Mouse (Mus musculus) neural tube, embryonic 11.5 days (tissue): ENCODE results near the gene M1ap. TPM values are rescaled to one million over a fixed set of nuclear protein-coding genes. Genes with fewer than 3 reads are reported as not detected.

ENCODE experiments used
- ATAC-seq: fragments of 200-750 bp; cut with Nextera tagmentation; 2 replicates; pipeline ENCODE4 v1.8.0; 2017; ENCODE audit warnings: moderate number of reproducible peaks, mild to moderate bottlenecking, moderate TSS enrichment, moderate library complexity; ENCODE audit not compliant: insufficient read depth, low FRiP score, low TSS enrichment
- DNase-seq: peaks from one replicate; pipeline ENCODE4 v3.0.0-alpha.2; 2015; ENCODE audit warnings: low spot score
- H3K27ac ChIP-seq: fragments of 300-500 bp; sonication (generic); 2 replicates; pipeline ENCODE4 v1.5.1; 2014; ENCODE audit warnings: low read depth, mild to moderate bottlenecking, low read length
- H3K27me3 ChIP-seq: fragments of 300-500 bp; sonication (generic); 2 replicates; pipeline ENCODE4 v1.6.1; 2014; ENCODE audit warnings: mild to moderate bottlenecking, low read length, mixed read lengths; ENCODE audit not compliant: control insufficient read depth, insufficient read depth
- H3K36me3 ChIP-seq: fragments of 300-500 bp; sonication (generic); 2 replicates; pipeline ENCODE4 v1.6.1; 2014; ENCODE audit warnings: mild to moderate bottlenecking, low read length, moderate library complexity, mixed read lengths; ENCODE audit not compliant: control insufficient read depth, insufficient read depth
- H3K4me1 ChIP-seq: fragments of 300-500 bp; sonication (generic); 2 replicates; pipeline ENCODE4 v1.6.1; 2014; ENCODE audit warnings: low read length, mixed read lengths; ENCODE audit not compliant: control insufficient read depth, insufficient read depth
- H3K4me2 ChIP-seq: fragments of 300-500 bp; sonication (generic); 2 replicates; pipeline ENCODE4 v1.6.1; 2014; ENCODE audit warnings: low read depth, mild to moderate bottlenecking, moderate library complexity
- H3K4me3 ChIP-seq: fragments of 300-500 bp; sonication (generic); 2 replicates; pipeline ENCODE4 v1.5.1; 2014; ENCODE audit warnings: low read depth, low read length
- H3K9ac ChIP-seq: fragments of 300-500 bp; sonication (generic); 2 replicates; pipeline ENCODE4 v1.6.1; 2014; ENCODE audit warnings: mild to moderate bottlenecking, low read length
- H3K9me3 ChIP-seq: fragments of 300-500 bp; sonication (generic); 2 replicates; pipeline ENCODE4 v1.6.1; 2016; ENCODE audit warnings: low read length; ENCODE audit not compliant: control insufficient read depth
- WGBS: fragments of 180-500 bp; shearing (Covaris S2); extraction: QIAGEN DNeasy Blood & Tissue Kit; methylation state at CpG from one replicate; pipeline ENCODE4 v1.1.7; 2014; 5-methylcytosine and 5-hydroxymethylcytosine counted together
- polyA plus RNA-seq: library from polyadenylated mRNA; unstranded; fragments of >200 nt; fragmentation: Nextera tagmentation; extraction: Ambion mirVana; gene quantifications from 2 replicates; pipeline ENCODE4 v1.2.1, GENCODE M21; 2014

M1ap gene
- 0.26 TPM in 1 of 2 replicates, not detected in the other for polyA plus RNA-seq

DNA sequence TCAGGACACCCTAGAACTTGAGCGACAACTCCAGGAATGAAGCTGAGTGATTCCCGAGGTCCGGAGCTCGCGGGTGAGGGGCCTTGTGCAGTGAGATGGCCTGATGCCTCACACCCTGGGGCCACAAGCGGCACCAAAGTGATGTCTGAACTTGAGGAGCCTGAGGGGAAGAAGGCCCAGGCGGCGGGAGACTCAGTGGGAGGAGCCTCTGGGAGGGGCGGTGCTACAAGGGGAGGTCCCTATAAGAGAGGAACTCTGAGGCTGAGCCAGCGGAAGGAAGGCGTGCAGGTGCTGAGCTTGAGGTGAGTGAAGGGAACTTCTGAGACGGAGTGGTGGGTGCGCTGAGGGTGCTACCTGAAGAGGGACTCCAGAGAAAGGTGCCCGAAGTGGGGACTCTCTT, at the start of gene M1ap:
M1ap (plus strand) TSS at position 252 of the 400 bp plus-strand sequence.
- H3K36me3 ChIP-seq, result no peaks in the 10 kb centered on the region
- H3K9me3 ChIP-seq, result no peaks in the 10 kb centered on the region
- WGBS, result 70% methylated on average over 14 of the region's 14 CpGs
- ATAC-seq, result no peak
- H3K27ac ChIP-seq, result no peak within 1 kb of the TSS
- no peak within 1 kb of the TSS for H3K4me2 ChIP-seq
- H3K9ac ChIP-seq, result no peak within 1 kb of the TSS
- H3K4me1 ChIP-seq, result no peaks in the 10 kb centered on the region
- no peak for DNase-seq
- no peak within 1 kb of the TSS for H3K4me3 ChIP-seq
- H3K27me3 ChIP-seq, result no peaks in the 10 kb centered on the region

DNA sequence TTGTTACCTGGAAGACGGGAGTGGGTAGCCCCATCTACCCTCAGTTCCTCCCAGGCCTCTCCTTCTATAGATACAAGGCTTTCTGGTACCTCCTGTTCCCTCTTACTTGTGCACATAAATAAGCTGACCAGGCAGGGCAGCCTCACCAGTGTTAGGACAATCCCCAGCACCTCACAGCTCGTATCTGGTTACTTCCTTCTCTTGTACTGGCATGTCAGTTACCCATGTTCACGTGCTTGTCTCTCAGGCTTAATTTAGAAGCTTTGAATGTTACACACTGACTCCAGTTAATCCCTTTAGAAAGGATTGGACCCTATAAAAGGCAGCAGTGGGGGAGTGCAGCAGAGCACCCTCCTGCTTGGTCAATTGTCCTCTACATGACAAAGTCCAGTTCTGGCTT, 49.4 kb upstream of the M1ap start:
- ATAC-seq, result no peak
- no peak overlapping the region for H3K4me2 ChIP-seq
- DNase-seq, result no peak
- H3K27ac ChIP-seq, result no peak overlapping the region
- H3K36me3 ChIP-seq, result no peaks in the 10 kb centered on the region
- H3K4me3 ChIP-seq, result no peak overlapping the region
- H3K9me3 ChIP-seq, result no peaks in the 10 kb centered on the region
- H3K27me3 ChIP-seq, result no peaks in the 10 kb centered on the region
- H3K4me1 ChIP-seq, result no peaks in the 10 kb centered on the region
- WGBS, result 76% methylated on average over 3 of the region's 3 CpGs
- H3K9ac ChIP-seq, result no peak overlapping the region

DNA sequence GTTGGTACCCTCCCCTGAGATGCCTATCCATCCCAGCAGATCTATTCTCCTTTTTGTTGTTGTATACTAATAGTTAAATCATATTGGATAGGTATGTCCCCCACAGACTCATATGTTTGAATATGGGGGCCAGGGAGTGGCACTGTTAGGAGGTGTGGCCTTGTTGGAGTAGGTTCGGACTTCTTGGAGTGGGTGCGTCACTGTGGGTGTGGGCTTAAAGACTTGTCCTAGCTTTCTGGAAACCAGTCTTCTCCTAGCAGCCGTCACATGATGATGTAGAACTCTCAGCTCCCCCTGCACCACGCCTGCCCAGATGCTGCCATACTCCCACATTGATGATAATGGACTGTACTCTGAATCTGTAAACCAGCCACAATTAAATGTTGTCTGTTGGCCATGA, 48.5 kb upstream of the M1ap start:
- ATAC-seq, result no peak
- H3K9ac ChIP-seq, result no peak overlapping the region
- 83% methylated on average over 4 of the region's 4 CpGs for WGBS

DNA sequence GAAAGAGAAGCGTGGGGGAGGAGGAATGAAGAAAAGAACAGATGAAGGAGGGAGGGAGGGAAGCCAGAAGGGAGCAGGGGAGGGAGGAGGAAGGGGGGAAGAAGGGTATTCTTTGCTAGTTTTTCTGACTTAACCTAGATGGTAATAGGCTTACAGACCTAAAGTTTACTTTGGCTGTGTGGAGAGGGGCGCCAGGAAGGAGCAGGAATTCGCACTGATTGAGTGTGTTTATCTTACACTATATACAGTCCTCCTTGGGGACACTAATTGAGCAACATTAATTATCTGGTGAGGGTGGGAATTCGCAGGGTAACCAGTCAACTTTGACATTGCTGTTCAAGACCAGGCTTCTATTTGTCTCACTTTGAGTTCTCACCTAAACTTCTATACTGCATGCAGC, 48.0 kb upstream of the M1ap start:
- Histone ChIP-seq H3K27ac (no peak overlapping the region), H3K4me1 (no peaks in the 10 kb centered on the region), H3K27me3 (no peaks in the 10 kb centered on the region), H3K36me3 (no peaks in the 10 kb centered on the region), H3K9me3 (no peaks in the 10 kb centered on the region), H3K9ac (no peak overlapping the region), H3K4me2 (no peak overlapping the region), H3K4me3 (no peak overlapping the region)
- no peak for DNase-seq
- no peak for ATAC-seq
- 58% methylated on average over 4 of the region's 4 CpGs for WGBS

More for the DNA sequence above, 48.5 kb upstream of the M1ap start:
- H3K27ac ChIP-seq, result no peak overlapping the region
- no peaks in the 10 kb centered on the region for H3K9me3 ChIP-seq
- H3K4me2 ChIP-seq, result no peak overlapping the region
- H3K36me3 ChIP-seq, result no peaks in the 10 kb centered on the region
- no peak for DNase-seq
- H3K4me1 ChIP-seq, result no peaks in the 10 kb centered on the region
- no peak overlapping the region for H3K4me3 ChIP-seq
- no peaks in the 10 kb centered on the region for H3K27me3 ChIP-seq

DNA sequence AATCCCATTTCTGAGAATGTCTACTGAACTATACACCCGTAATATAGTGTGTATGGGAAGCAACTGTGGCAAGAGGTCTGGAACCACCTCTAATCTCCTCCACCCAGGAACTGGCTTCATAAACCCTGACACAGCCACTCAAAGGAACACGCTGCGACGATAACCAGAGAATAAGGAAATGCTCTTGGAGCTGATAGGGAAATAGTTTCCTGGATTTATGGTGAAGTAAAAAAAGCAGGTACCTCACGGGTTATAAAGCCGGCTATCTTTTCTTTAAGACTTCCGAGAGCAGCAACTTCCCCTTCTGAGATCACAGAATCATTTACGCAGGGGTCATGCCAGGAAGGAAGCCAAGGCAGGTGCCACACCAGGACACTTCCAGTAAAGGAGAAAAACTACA, 44.1 kb upstream of the M1ap start:
- ATAC-seq, result no peak
- no peak overlapping the region for H3K27ac ChIP-seq
- no peaks in the 10 kb centered on the region for H3K36me3 ChIP-seq
- H3K4me3 ChIP-seq, result no peak overlapping the region
- H3K4me2 ChIP-seq, result no peak overlapping the region
- no peaks in the 10 kb centered on the region for H3K9me3 ChIP-seq
- no peaks in the 10 kb centered on the region for H3K4me1 ChIP-seq
- H3K27me3 ChIP-seq, result no peaks in the 10 kb centered on the region
- H3K9ac ChIP-seq, result no peak overlapping the region
- DNase-seq, result no peak
- 82% methylated on average over 8 of the region's 8 CpGs for WGBS

DNA sequence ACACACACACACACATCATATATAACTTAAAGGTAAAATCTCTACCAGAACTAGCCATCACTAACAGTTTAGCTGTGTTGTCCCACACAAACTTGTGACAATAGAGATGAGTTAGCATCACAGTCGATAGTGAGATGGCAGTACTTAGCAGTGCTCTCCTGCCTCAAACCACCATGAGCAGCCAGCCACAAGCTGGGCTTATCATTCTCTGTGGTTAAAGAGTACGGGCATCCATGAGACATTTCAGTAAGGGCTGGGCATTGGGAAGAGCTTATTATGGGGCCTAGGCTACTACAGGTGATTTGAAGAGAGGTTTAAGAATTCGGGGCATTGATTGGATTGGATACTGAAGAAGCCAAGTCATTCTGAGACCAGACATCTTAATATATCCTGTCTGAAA, 39.7 kb upstream of the M1ap start:
- Histone ChIP-seq H3K27ac (no peak overlapping the region), H3K27me3 (no peaks in the 10 kb centered on the region), H3K4me3 (no peak overlapping the region), H3K9ac (no peak overlapping the region), H3K36me3 (no peaks in the 10 kb centered on the region), H3K4me1 (no peaks in the 10 kb centered on the region), H3K4me2 (no peak overlapping the region), H3K9me3 (no peaks in the 10 kb centered on the region)
- no peak for ATAC-seq
- WGBS, result 86% methylated on average over 3 of the region's 3 CpGs
- no peak for DNase-seq

DNA sequence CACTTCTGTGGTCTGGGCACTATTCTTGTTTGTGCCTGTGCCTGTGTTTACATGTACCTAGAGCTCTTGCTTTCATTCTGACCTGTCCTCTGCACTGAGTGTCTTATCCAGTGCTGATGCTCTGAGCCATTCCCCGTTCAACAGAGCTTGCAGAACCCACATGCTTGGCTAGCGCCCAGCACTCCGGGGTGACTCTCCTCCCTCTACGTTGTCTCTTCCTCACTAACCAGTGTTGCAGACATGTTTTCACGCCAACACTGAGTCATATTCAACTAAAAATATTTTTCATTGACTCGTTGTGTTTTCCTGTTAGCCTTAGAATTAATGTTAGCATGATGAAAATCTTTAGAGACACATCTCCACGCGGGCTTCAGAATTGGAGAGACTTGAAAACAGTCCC, 38.7 kb upstream of the M1ap start:
- WGBS, result 88% methylated on average over 8 of the region's 8 CpGs
- DNase-seq, result no peak
- no peaks in the 10 kb centered on the region for H3K36me3 ChIP-seq
- no peaks in the 10 kb centered on the region for H3K4me1 ChIP-seq
- no peaks in the 10 kb centered on the region for H3K9me3 ChIP-seq
- no peak overlapping the region for H3K4me2 ChIP-seq
- no peak overlapping the region for H3K27ac ChIP-seq
- H3K27me3 ChIP-seq, result no peaks in the 10 kb centered on the region
- no peak overlapping the region for H3K9ac ChIP-seq
- no peak overlapping the region for H3K4me3 ChIP-seq
- no peak for ATAC-seq

DNA sequence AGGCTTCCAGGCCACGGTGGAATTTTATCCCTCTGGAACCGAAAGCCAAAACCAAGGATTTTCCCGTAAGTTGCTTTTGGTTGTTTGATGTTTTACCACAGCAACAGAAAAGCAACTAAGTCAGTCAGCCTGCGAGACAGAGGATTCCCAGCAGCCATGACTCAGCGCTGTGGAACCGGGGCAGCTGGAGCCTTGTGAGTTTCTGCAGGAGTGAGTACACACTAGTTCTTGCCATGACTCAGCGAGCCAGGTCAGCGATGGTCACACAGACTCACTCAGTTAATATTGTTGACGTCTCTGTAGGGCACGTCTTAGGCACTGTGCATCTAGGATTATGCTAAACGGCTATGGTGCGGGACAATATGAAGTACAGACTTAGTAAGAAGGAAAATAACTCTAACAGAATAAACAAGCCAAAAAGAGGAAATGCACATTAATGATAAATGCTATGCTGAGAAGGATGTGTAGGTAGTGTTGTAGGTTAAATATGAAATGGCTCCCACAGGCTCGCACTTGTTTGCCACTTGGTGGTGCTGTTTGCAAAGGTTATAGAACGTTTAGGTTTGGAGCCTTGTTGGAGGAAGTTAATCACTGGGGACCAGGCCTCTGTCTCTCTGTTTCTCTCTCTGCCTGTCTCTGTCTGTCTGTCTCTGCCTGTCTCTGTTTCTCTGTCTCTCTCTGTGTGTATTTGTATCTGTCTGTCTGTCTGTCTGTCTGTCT, 37.4 kb upstream of the M1ap start:
- no peak overlapping the region for H3K27ac ChIP-seq
- ATAC-seq, result no peak
- no peak overlapping the region for H3K9ac ChIP-seq
- H3K4me1 ChIP-seq, result no peaks in the 10 kb centered on the region
- no peaks in the 10 kb centered on the region for H3K9me3 ChIP-seq
- no peak overlapping the region for H3K4me2 ChIP-seq
- no peaks in the 10 kb centered on the region for H3K36me3 ChIP-seq
- 66% methylated on average over 14 of the region's 14 CpGs for WGBS
- no peak overlapping the region for H3K4me3 ChIP-seq
- no peaks in the 10 kb centered on the region for H3K27me3 ChIP-seq
- DNase-seq, result peak; percentile 21

DNA sequence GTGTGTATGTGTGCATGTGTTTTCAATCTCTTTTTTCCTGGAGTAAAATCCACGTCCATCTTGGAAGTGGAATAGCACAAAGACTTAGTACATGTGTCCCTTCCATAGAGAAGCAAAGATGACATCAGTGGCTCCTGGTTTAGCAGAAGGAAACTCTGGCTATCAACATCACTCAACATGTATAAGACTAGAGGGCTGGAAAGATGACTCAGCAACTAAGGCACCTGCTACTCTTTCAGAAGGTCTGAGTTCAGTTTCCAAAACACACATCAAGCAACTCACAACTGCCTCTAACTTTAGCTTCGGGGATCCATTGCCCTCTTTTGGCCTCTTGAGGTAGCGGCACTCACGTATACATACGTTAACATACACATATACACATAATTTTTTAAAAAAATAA, 35.4 kb upstream of the M1ap start:
- Histone ChIP-seq H3K36me3 (no peaks in the 10 kb centered on the region), H3K27ac (no peak overlapping the region), H3K4me1 (no peaks in the 10 kb centered on the region), H3K9me3 (no peaks in the 10 kb centered on the region), H3K4me2 (no peak overlapping the region), H3K4me3 (no peak overlapping the region), H3K27me3 (no peaks in the 10 kb centered on the region), H3K9ac (no peak overlapping the region)
- no peak for DNase-seq
- 89% methylated on average over 5 of the region's 5 CpGs for WGBS
- ATAC-seq, result no peak
